Mouse (Mus musculus) retina, postnatal 7 days (tissue): Measurements from ENCODE around the gene Pskh1.

Experiments
- DNase-seq: peaks from one replicate; pipeline ENCODE4 v3.0.0-alpha.2; 2012; ENCODE audit warnings: low read depth, low spot score

The Pskh1 gene

GRCm38 (mm10) chr8:105892432-105892831, 7.8 kb upstream of the Pskh1 start:
- peak; percentile 33 for DNase-seq

- peak; percentile 60 for DNase-seq
Measured at GRCm38 (mm10) chr8:105893339-105893738, 6.9 kb upstream of the Pskh1 start, which contains the start of gene Nrn1l. Gene Nrn1l, plus strand, starts transcription at chr8:105893567.

DNA sequence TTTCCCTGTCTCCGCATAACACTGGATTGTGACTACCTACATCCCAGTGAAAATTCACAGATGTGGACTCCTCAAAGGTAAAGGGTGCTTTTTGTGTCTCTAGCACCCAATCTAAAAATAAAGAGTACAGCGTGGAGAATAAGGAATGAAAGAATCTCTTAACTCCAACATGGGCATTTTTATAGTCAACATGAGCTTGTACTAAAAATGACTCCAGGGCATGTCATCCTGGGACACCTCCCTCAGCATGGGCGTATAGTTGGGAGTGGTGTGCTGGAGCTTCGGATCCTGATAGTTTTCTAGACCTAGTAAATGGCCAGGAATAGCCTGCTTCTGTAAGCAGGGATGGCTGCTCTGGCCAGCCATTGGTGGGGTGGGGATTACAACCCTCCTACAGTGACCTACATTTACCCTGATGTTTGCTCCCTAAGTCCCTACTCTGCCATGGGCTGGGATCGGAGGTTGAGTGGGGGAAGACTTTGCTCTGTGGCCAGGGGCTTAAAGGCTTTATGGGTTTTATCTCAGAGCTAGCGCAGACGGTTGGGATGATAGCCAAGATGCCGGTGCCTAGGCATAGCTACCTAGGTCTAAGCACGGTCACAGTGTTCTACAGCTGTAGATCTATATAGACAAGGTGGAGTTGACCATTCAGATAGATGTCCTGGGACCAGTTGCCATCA, 2.3 kb upstream of the Pskh1 start:
- peak; percentile 86 for DNase-seq

- peak; percentile 17 for DNase-seq
Measured at GRCm38 (mm10) chr8:105900941-105901616, 838 bp downstream of the Pskh1 start.

- no peak for DNase-seq
Measured at GRCm38 (mm10) chr8:105919390-105919789, 19.1 kb downstream of the Pskh1 start.

DNA sequence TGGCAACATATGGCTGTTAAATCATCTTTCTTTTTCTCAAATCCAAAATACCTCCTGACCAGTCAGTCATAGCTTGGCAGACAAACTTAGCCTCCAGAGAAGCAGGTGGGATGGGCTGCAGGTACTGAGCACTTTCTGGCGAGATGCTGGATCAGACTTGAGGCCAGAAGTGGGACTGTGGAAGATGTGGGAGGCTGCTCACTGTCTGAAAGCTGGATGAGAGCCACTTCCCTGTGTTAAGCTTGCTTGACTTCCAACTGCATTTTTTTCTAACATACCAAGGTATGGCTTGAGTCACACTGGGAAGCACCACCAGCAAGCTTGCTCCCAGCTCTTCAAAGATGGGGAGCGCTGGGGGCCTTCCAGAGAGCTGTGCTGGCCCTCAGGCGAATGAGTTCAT, 24.9 kb downstream of the Pskh1 start:
- no peak for DNase-seq

- peak; percentile 79 for DNase-seq
Measured at GRCm38 (mm10) chr8:105930602-105931001, 30.4 kb downstream of the Pskh1 start.

DNA sequence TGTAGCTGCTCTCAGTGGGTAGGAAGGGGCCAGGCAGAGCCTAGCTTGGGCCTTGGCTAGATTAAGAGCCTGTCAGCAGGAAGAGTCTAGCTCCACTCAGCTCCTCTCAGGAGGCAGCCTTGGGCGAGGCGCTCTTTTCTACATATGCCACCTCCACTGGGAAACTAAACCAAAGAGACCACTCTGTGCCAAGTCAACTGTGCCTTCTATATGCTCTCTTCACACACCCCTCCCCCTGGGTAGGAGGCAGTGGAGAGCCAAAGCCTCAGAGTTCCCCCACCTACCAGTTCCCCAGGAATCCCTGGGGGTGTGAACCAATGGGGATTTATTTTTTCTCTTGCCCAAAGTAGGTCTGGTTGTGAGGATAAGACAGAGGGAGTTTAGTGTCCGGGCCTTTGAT, 31.0 kb downstream of the Pskh1 start:
- DNase-seq: no peak

GRCm38 (mm10) chr8:105932525-105932924, 32.3 kb downstream of the Pskh1 start:
- no peak for DNase-seq

GRCm38 (mm10) chr8:105933762-105934161, 33.5 kb downstream of the Pskh1 start, which contains the start of gene Ctrl:
Gene Ctrl, minus strand, starts transcription at chr8:105933862.
- no peak for DNase-seq

DNA sequence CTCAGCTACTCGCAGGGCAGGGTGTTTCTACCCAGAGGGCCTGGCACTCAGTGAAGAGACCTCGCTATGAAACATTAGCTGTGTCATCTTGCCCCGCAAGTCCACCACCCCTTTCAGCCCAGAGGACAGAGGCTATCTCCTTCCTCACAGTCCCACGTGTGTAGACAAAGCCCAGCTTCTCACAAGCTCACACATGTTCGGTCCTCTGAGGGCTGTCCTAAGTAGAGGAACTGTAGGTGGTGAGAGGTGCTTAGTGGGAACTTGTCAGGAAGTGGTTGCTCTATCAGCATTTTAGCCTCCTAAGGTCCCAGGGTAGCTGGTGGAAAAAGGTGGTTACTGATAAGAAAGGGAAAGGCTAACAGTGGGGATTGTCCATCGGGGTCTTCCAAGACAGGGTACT, 34.9 kb downstream of the Pskh1 start:
- DNase-seq: no peak

DNA sequence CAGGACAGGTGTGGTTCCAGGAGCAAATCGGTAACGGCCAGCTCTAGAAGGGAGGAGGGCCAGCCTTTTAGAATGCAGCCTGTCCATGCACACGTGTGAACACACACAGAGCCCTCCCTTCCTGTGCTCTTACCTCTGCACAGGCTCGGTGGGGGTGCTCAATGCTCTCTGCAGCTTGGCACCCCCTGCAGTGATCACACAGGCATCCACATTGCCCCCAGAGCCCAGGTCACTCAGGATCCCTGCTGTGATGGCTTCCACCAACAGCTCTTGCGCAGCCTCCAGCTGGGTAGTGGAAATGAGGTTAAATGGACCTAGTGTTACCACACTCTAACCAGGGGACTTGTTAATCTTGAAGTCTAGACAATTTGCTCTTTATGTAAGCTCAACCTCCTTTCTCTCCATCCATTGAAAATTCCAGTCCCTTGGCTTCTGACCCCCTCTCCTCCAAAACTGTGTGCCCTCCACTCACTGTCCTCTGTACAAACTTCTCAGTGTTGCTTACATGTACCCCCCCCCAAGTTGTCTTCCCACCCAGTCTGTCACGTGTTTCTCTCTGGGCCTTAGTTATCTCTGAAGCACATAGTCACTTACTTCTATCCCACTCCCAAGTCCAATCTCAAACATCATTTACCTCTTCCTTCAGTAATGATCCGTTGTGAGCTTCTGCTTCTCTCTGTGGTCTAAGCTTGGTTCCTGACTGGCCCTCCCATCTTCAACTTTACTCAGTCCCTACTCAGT, 35.8 kb downstream of the Pskh1 start:
- DNase-seq: no peak

DNA sequence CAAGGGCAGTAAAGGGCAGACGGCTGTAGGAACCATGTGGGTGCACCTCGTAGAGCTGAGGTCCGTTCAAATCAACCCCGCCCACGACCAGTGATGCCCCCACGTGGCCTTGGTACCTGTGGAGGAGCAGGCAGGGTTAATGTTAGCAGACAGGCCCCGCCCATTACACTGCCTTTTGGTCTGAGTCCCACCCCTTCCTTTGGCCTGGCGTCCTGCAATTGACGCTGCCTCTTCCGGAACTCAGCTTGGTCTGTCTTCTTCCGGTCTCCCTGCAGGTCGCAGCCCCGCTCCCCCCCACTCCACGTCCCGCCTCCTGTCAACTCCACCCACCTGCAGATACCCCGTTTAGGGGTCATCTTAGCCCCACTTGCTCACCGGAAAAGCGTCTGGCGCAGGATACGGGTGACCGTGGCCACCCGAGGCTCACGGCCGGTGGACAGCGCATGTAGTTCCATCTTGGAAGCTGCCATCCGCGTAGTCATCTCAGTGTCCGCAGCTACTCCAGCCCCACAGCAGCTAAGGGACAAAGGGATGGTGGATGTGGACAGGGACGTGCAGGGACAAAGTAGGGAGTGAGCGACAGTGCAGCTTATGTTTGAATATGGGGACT, 36.7 kb downstream of the Pskh1 start:
- peak; percentile 80 for DNase-seq

GRCm38 (mm10) chr8:105937496-105938305, 37.5 kb downstream of the Pskh1 start:
- DNase-seq: no peak

- DNase-seq: no peak
Measured at GRCm38 (mm10) chr8:105938306-105938669, 38.0 kb downstream of the Pskh1 start, which contains the start of gene Psmb10. Gene Psmb10, minus strand, starts transcription at chr8:105938444.

GRCm38 (mm10) chr8:105942026-105942425, 41.8 kb downstream of the Pskh1 start:
- no peak for DNase-seq

GRCm38 (mm10) chr8:105942542-105942941, 42.3 kb downstream of the Pskh1 start:
- DNase-seq: no peak

DNA sequence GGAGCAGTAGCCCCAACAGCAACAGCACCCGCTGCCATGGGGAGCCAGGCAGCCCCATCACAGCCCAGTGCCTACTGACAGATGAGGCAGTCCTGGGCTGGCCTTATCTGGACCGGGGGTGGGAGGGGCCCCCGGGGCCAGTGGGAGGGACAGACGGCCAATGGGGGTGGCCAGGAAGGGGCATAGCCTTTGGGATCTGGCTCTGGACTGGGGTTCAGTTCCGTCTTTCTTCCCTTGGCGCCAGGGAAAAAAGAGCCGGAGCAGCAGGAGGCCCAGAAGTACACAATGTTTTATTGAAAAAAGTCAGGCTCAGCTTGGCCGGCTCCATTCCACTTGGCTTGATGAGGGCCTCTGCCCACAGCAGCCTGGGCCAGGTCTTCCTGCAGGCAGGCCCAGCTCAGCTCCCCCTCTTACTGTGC, 43.1 kb downstream of the Pskh1 start, which contains the start of gene Lcat:
Lcat (minus strand) TSS at position 62 of the 419 bp plus-strand sequence.
- no peak for DNase-seq

DNA sequence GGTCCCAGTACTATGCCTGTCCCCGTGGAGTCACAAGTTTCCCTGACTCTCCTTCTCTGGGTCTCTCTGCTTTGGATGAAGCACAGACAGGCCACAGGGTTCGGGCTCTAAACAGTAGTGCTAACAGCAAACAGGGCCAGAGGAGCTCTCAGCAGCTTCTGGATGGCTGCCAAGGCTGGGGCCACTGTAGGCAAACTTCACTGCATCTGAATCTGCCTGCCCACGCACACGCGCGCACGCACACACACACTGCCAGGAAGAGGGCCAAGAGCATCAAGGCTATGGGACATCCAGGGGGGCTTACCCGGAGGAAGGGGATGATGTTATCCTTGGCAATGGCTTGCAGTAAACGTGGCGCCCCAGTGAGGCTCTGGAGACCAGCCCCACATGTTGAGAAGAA, 49.1 kb downstream of the Pskh1 start:
- no peak for DNase-seq

DNA sequence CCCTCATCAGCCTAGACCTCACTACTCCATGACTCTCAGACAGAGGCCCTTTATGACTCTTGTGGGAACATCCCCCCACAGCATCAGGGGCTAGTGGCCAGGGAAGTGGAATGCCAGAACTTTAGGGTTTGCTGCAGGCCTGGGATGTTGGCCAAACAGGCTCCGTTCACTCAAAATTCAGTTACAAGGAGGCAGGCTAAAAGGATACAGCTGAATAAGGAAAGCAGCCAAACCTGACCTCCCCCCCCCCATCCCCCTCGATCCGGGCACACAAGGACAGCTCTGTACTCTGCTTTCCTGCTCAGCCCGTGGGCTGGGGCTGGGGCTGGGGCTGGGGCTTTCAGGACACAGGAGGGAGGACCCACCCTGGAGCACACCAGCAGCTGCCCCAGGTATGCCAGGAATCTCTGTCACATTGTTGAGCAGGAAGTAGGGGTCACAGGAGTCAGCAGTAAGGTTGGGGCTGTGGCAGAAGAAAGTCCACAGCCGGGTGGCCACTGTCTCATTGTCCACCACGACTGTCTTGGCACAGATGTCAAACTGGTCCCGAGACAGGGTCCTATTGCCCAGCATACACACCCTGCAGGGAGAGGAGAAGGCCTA, 50.9 kb downstream of the Pskh1 start:
- DNase-seq: no peak

DNA sequence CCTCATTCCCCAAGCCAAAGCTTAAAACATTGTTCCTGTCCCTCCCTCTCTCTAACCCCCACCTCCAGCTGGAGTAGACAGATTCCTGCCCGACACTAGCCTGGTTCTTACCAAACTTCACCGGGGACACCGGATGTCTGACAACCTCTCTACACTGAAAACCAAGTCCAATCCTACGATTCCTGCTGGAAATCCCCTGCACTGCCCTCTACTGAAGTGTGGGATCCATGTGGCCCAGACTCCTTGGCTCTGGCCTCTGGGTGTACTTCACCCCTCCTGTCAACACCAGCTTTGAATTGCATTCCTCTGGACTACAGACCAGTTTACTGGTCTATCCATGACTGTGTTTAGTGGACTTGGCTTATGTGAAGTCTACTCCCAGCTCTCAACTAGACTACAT, 56.3 kb downstream of the Pskh1 start:
- no peak for DNase-seq
